Mouse (Mus musculus) CH12.LX (cell line): ENCODE data around the gene Aldh3b1. TPM values are rescaled to one million over a fixed set of nuclear protein-coding genes. Genes with fewer than 3 reads are reported as not detected.

ENCODE experiments used
- DNase-seq: peaks from one replicate; pipeline ENCODE4 v3.0.0-alpha.2; 2013; ENCODE audit errors: extremely low read depth
- H3K27ac ChIP-seq: 2 replicates; pipeline ENCODE4 v1.5.1; 2012; ENCODE audit warnings: low read depth, mild to moderate bottlenecking, control low read depth, moderate library complexity; ENCODE audit not compliant: insufficient read depth
- H3K27me3 ChIP-seq: replicated peaks from 2 replicates; pipeline ENCODE3; 2012; ENCODE audit warnings: inconsistent platforms
- H3K36me3 ChIP-seq, 2 experiments: replicated peaks in 1 of 2; 2 replicates each; pipeline versions ENCODE3 to v1.6.1; 2012; ENCODE audit warnings: inconsistent platforms in 1 of 2, low read length in 1 of 2, mild to moderate bottlenecking in 1 of 2, mixed read lengths in 1 of 2, moderate library complexity in 1 of 2; ENCODE audit not compliant: control insufficient read depth in 1 of 2, insufficient read depth in 1 of 2
- H3K4me1 ChIP-seq, 2 experiments: 2 replicates each; pipeline ENCODE4 v1.6.1; 2012; ENCODE audit warnings: inconsistent platforms in 1 of 2, moderate library complexity in 1 of 2; ENCODE audit not compliant: insufficient read depth in 2 of 2, control insufficient read depth in 1 of 2
- H3K4me2 ChIP-seq: 2 replicates; pipeline ENCODE4 v1.6.1; 2012; ENCODE audit warnings: low read depth, mild to moderate bottlenecking, control low read depth; ENCODE audit not compliant: poor library complexity, insufficient read depth, severe bottlenecking
- H3K4me3 ChIP-seq, 3 experiments: fragments of 150-350 bp in 1 of 3; sonication (generic) in 1 of 3; replicated peaks in 1 of 3; 2 replicates each; pipeline versions ENCODE3 to v1.5.1; 2011 to 2012; ENCODE audit warnings: low read depth in 2 of 3, low read length in 2 of 3, mild to moderate bottlenecking in 2 of 3, moderate library complexity in 2 of 3, control low read depth in 1 of 3, improper control_type of control experiment in 1 of 3, inconsistent platforms in 1 of 3, mixed read lengths in 1 of 3; ENCODE audit not compliant: poor library complexity in 1 of 3
- H3K79me2 ChIP-seq: replicated peaks from 2 replicates; pipeline ENCODE4 v1.6.1; 2012; ENCODE audit warnings: mild to moderate bottlenecking, moderate library complexity; ENCODE audit not compliant: control insufficient read depth, poor library complexity, insufficient read depth, severe bottlenecking; ENCODE audit errors: extremely low read depth
- H3K9ac ChIP-seq: 2 replicates; pipeline ENCODE4 v1.6.1; 2012; ENCODE audit warnings: low read depth, mild to moderate bottlenecking, control low read depth, moderate library complexity; ENCODE audit not compliant: insufficient read depth
- H3K9me3 ChIP-seq: replicated peaks from 2 replicates; pipeline ENCODE3; 2012; ENCODE audit warnings: low read length, inconsistent platforms, mixed read lengths
- CHD1 ChIP-seq: IDR thresholded peaks from 2 replicates; pipeline ENCODE4 v1.6.1; 2012; ENCODE audit warnings: low read depth, low read length, improper control_type of control experiment, inconsistent platforms
- CHD2 ChIP-seq: IDR thresholded peaks from 2 replicates; pipeline ENCODE4 v1.6.1; 2011; ENCODE audit warnings: low read length, improper control_type of control experiment
- E2F4 ChIP-seq: IDR thresholded peaks from 2 replicates; pipeline ENCODE4 v1.6.1; 2011; ENCODE audit warnings: low read depth, low read length, improper control_type of control experiment; ENCODE audit not compliant: insufficient replicate concordance
- JUN ChIP-seq: IDR thresholded peaks from 2 replicates; pipeline ENCODE4 v1.6.1; 2011; ENCODE audit warnings: low read depth, mild to moderate bottlenecking, low read length, improper control_type of control experiment, moderate library complexity; ENCODE audit not compliant: insufficient read depth
- MAX ChIP-seq: IDR thresholded peaks from 2 replicates; pipeline ENCODE4 v1.6.1; 2011; ENCODE audit warnings: low read length, improper control_type of control experiment
- MEF2A ChIP-seq: IDR thresholded peaks from 2 replicates; pipeline ENCODE4 v1.6.1; 2014; ENCODE audit warnings: low read depth, mild to moderate bottlenecking, inconsistent platforms, low read length, improper control_type of control experiment, borderline replicate concordance
- MYC ChIP-seq: IDR thresholded peaks from 2 replicates; pipeline ENCODE4 v1.6.1; 2011; ENCODE audit warnings: low read depth, mild to moderate bottlenecking, improper control_type of control experiment, low read length
- NELFE ChIP-seq: IDR thresholded peaks from 2 replicates; pipeline ENCODE4 v1.6.1; 2011; ENCODE audit warnings: low read depth, low read length, improper control_type of control experiment
- PAX5 ChIP-seq: IDR thresholded peaks from 2 replicates; pipeline ENCODE4 v1.6.1; 2012; ENCODE audit warnings: low read length, inconsistent platforms, mixed read lengths
- RAD21 ChIP-seq: IDR thresholded peaks from 2 replicates; pipeline ENCODE4 v1.6.1; 2011; ENCODE audit warnings: low read depth, mild to moderate bottlenecking, low read length, improper control_type of control experiment, moderate library complexity
- RCOR1 ChIP-seq: conservative IDR thresholded peaks from 2 replicates; pipeline ENCODE4 v1.6.1; 2012; ENCODE audit warnings: low read depth, mild to moderate bottlenecking, inconsistent platforms, low read length, improper control_type of control experiment
- TBP ChIP-seq: conservative IDR thresholded peaks from 2 replicates; pipeline ENCODE4 v1.6.1; 2011; ENCODE audit warnings: low read depth, low read length, improper control_type of control experiment
- TCF12 ChIP-seq: IDR thresholded peaks from 2 replicates; pipeline ENCODE4 v1.6.1; 2014; ENCODE audit warnings: low read depth, mild to moderate bottlenecking, inconsistent platforms, low read length, improper control_type of control experiment
- UBTF ChIP-seq: IDR thresholded peaks from 2 replicates; pipeline ENCODE4 v1.6.1; 2012; ENCODE audit warnings: low read depth, mild to moderate bottlenecking, inconsistent platforms, low read length, improper control_type of control experiment, moderate library complexity
- USF1 ChIP-seq: IDR thresholded peaks from 2 replicates; pipeline ENCODE4 v1.6.1; 2014; ENCODE audit warnings: low read depth, mild to moderate bottlenecking, inconsistent platforms, low read length, improper control_type of control experiment
- USF2 ChIP-seq: conservative IDR thresholded peaks from 2 replicates; pipeline ENCODE4 v1.6.1; 2011; ENCODE audit warnings: low read depth, low read length, improper control_type of control experiment
- ZKSCAN1 ChIP-seq: IDR thresholded peaks from 2 replicates; pipeline ENCODE4 v1.6.1; 2012; ENCODE audit warnings: low read depth, inconsistent platforms, low read length, improper control_type of control experiment, borderline replicate concordance
- dilution Hi-C: fragments of 300-500 bp; cut with MboI; formaldehyde crosslinking; loops from 2 replicates; pipeline ENCODE4 v1.14.3; 2020; ENCODE audit warnings: low sequenced_read_pairs; ENCODE audit not compliant: extremely low pct_unique_long_range_greater_than_20kb, extremely low pct_ligation_motif_present
- in situ Hi-C: fragments of 300-500 bp; cut with MboI; formaldehyde crosslinking; loops from 3 replicates; pipeline ENCODE4 v1.14.3; 2019; ENCODE audit warnings: low sequenced_read_pairs, low pct_ligation_motif_present, low pct_unique_long_range_greater_than_20kb, mixed read lengths
- polyA plus RNA-seq: library from polyadenylated mRNA; unstranded; fragments of >175 nt; gene quantifications from 2 replicates; pipeline ENCODE4 v1.2.1, GENCODE M21; 2012; ENCODE audit warnings: low read depth; ENCODE audit not compliant: insufficient read length
- total RNA-seq, 2 experiments: library from RNA; depleted of rRNA; stranded (reverse); fragments of 300-350 nt in 1 of 2; fragments of >200 nt in 1 of 2; gene quantifications; 2 replicates each; pipeline ENCODE4 v1.2.3; 2012 to 2014

Aldh3b1 gene
- total and polyA plus RNA-seq, 3 experiments, result 5.9 to 8.1 (median 8.1) TPM

DNA sequence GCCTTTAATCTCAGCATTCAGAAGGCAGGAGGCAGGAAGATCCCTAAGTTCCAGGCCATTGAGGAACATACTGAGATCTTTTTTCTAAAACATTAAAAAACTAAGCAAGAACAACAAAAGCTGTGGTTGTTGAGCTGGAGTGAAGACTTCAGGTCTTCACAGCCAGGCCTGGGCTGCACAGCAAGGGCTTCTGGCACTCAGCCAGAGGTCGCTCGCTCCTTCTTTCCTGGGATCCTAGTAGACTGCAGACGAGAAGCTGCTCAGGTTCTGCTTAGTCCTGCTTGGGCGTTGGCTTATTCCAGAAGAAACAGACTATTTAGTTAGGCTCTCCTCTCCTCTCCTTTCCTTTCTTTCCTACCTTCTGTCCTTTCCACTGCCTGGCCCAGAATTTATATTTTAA lies 57.2 kb downstream of the Aldh3b1 start:
- Histone ChIP-seq H3K36me3 (peaks cover 5 to 20% of the 10 kb centered on the region in 2 experiments), H3K9me3 (no peaks in the 10 kb centered on the region), H3K4me2 (no peak overlapping the region), H3K79me2 (no peaks in the 10 kb centered on the region), H3K4me1 (peaks cover 12 to 18% of the 10 kb centered on the region in 2 experiments), H3K9ac (no peak overlapping the region), H3K27me3 (no peaks in the 10 kb centered on the region), H3K27ac (no peak overlapping the region), H3K4me3 (no peak overlapping the region)
- dilution Hi-C loops (no loop called here), in situ Hi-C loops (no loop called here)
- TF ChIP-seq TBP (no peak), RAD21 (no peak), USF2 (no peak), TCF12 (no peak), RCOR1 (no peak), CHD1 (no peak), CHD2 (no peak), ZKSCAN1 (no peak), USF1 (no peak), UBTF (no peak)
- no peak for DNase-seq

- Histone ChIP-seq H3K79me2 (no peaks in the 10 kb centered on the region), H3K27ac (no peak overlapping the region), H3K27me3 (no peaks in the 10 kb centered on the region), H3K36me3 (peaks cover 4 to 13% of the 10 kb centered on the region in 2 experiments), H3K9me3 (no peaks in the 10 kb centered on the region), H3K4me1 (peaks cover 11 to 17% of the 10 kb centered on the region in 2 experiments), H3K4me3 (no peak overlapping the region), H3K4me2 (no peak overlapping the region), H3K9ac (no peak overlapping the region)
- dilution Hi-C loops (no loop called here), in situ Hi-C loops (no loop called here)
- TF ChIP-seq MAX (no peak), MYC (no peak), MEF2A (no peak), E2F4 (no peak), JUN (no peak), PAX5 (no peak), NELFE (no peak)
- DNase-seq, result no peak
Observed at GRCm38 (mm10) chr19:3871468-3871867, 58.1 kb downstream of the Aldh3b1 start.
